Mouse (Mus musculus) intestine, postnatal 0 days (tissue): ENCODE results near the gene Vmn1r183. TPM values are rescaled to one million over a fixed set of nuclear protein-coding genes. Genes with fewer than 3 reads are reported as not detected.
A peak's percentile ranks its signal among the peaks of the same experiment; 100 is the strongest.

Source experiments
- ATAC-seq: fragments of 200-750 bp; cut with Nextera tagmentation; 2 replicates; pipeline ENCODE4 v1.8.0; 2017; ENCODE audit warnings: mild to moderate bottlenecking, moderate TSS enrichment, moderate library complexity
- H3K27ac ChIP-seq: fragments of 300-500 bp; sonication (generic); 2 replicates; pipeline ENCODE4 v1.5.1; 2014; ENCODE audit warnings: mild to moderate bottlenecking, low read depth, low read length, moderate library complexity
- H3K27me3 ChIP-seq: fragments of 300-500 bp; sonication (generic); replicated peaks from 2 replicates; pipeline ENCODE4 v1.6.1; 2014; ENCODE audit warnings: low read length, mixed read lengths; ENCODE audit not compliant: control insufficient read depth, insufficient read depth
- H3K36me3 ChIP-seq: fragments of 300-500 bp; sonication (generic); 2 replicates; pipeline ENCODE4 v1.6.1; 2014; ENCODE audit warnings: mild to moderate bottlenecking, moderate library complexity; ENCODE audit not compliant: control insufficient read depth, insufficient read depth
- H3K4me1 ChIP-seq: fragments of 300-500 bp; sonication (generic); replicated peaks from 2 replicates; pipeline ENCODE4 v1.6.1; 2014; ENCODE audit warnings: antibody characterized with exemption, low read length, mixed read lengths; ENCODE audit not compliant: control insufficient read depth, insufficient read depth
- H3K4me2 ChIP-seq: fragments of 300-500 bp; sonication (generic); replicated peaks from 2 replicates; pipeline ENCODE4 v1.6.1; 2014; ENCODE audit warnings: low read depth, mild to moderate bottlenecking, moderate library complexity
- H3K4me3 ChIP-seq: fragments of 300-500 bp; sonication (generic); 2 replicates; pipeline ENCODE4 v1.5.1; 2014; ENCODE audit warnings: low read depth, low read length
- H3K9ac ChIP-seq: fragments of 300-500 bp; sonication (generic); 2 replicates; pipeline ENCODE4 v1.6.1; 2014; ENCODE audit warnings: mild to moderate bottlenecking, low read depth, low read length
- H3K9me3 ChIP-seq: fragments of 300-500 bp; sonication (generic); 2 replicates; pipeline ENCODE4 v1.6.1; 2016; ENCODE audit warnings: mixed run types; ENCODE audit not compliant: control insufficient read depth
- CTCF ChIP-seq: sonication (generic); IDR thresholded peaks from 2 replicates; pipeline ENCODE4 v1.5.1; 2016; ENCODE audit warnings: low read depth, mild to moderate bottlenecking, control low read depth, antibody characterized with exemption, moderate library complexity
- WGBS: fragments of 180-500 bp; shearing (Covaris S2); extraction: QIAGEN DNeasy Blood & Tissue Kit; methylation state at CpG from one replicate; pipeline ENCODE4 v1.1.7; 2014; 5-methylcytosine and 5-hydroxymethylcytosine counted together
- polyA plus RNA-seq: library from polyadenylated mRNA; unstranded; fragments of >200 nt; fragmentation: Nextera tagmentation; extraction: Ambion mirVana; gene quantifications from 2 replicates; pipeline ENCODE4 v1.2.1, GENCODE M21; 2015

The Vmn1r183 gene
- polyA plus RNA-seq, 1 experiment from 2014 or later = not detected

DNA sequence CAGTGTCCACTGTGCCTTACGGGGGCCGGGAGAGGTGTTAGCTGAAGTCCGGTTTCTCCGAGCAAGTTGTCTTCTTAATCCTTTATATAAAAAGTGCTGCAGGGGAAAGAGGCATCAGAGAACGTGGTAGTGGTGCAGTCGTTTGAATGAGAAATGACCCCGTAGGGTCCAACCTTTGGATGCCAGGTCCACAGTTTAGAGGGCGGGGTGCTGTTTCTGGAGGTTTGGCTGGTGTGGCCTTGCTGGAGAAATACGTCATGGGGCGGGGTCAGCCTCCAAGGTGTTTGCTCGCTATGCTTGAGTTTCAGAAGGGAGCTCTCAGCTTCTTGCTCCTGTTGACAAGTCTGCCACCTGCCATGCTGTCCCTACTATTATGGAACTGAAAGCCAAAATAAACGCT lies 59.9 kb downstream of the Vmn1r183 start:
- H3K4me2 ChIP-seq = peak overlapping the region; percentile 86
- H3K27me3 ChIP-seq = no peaks in the 10 kb centered on the region
- 7% methylated on average over 12 of the region's 12 CpGs for WGBS
- 0 out of 2 replicates have a peak, but pooled peaks cover under 1% of the 10 kb centered on the region for H3K36me3 ChIP-seq
- peak overlapping the region; percentile 58; the same call in 1 of the 2 replicates for H3K9ac ChIP-seq
- H3K4me1 ChIP-seq = no peaks in the 10 kb centered on the region
- peak overlapping the region; percentile 81 for H3K27ac ChIP-seq
- peak overlapping the region; percentile 71 for H3K4me3 ChIP-seq
- TF ChIP-seq CTCF = no peak
- ATAC-seq = peak; percentile 64
- 0 out of 2 replicates have a peak, but pooled peaks cover 2% of the 10 kb centered on the region for H3K9me3 ChIP-seq

Other genes starting within 250 kb of the Vmn1r183 start
- not detected in 2 replicates for gene Vmn1r175, start 242.6 kb upstream of the Vmn1r183 start, polyA plus RNA-seq
- not detected in 2 replicates for gene Vmn1r176, start 215.9 kb upstream of the Vmn1r183 start, polyA plus RNA-seq
- not detected in 2 replicates for gene Vmn1r177, start 186.8 kb upstream of the Vmn1r183 start, polyA plus RNA-seq
- not detected in 2 replicates for gene Vmn1r178, start 161.2 kb upstream of the Vmn1r183 start, polyA plus RNA-seq
- gene Vmn1r179, start 126.3 kb upstream of the Vmn1r183 start, polyA plus RNA-seq = not detected in 2 replicates
- gene Vmn1r180, start 102.6 kb upstream of the Vmn1r183 start, polyA plus RNA-seq = not detected in 2 replicates
- not detected in 2 replicates for gene Vmn1r181, start 78.6 kb upstream of the Vmn1r183 start, polyA plus RNA-seq
- not detected in 2 replicates for gene V1rd19, start 51.6 kb upstream of the Vmn1r183 start, polyA plus RNA-seq
- gene Zfp180, start 28.7 kb downstream of the Vmn1r183 start, polyA plus RNA-seq = 5.2 and 6.5 TPM in 2 replicates
- 2.0 and 2.2 TPM in 2 replicates for gene Zfp112, start 59.1 kb downstream of the Vmn1r183 start, polyA plus RNA-seq
- 7.9 and 8.0 TPM in 2 replicates for gene Zfp235, start 80.9 kb downstream of the Vmn1r183 start, polyA plus RNA-seq
- gene Zfp114, start 121.8 kb downstream of the Vmn1r183 start, polyA plus RNA-seq = 0.37 and 0.72 TPM in 2 replicates
- gene Zfp111, start 158.2 kb downstream of the Vmn1r183 start, polyA plus RNA-seq = 3.0 and 3.1 TPM in 2 replicates
- gene Zfp109, start 184.3 kb downstream of the Vmn1r183 start, polyA plus RNA-seq = 0.65 and 0.73 TPM in 2 replicates
- gene Zfp108, start 201.5 kb downstream of the Vmn1r183 start, polyA plus RNA-seq = 0.86 and 0.98 TPM in 2 replicates
- 2.2 and 3.2 TPM in 2 replicates for gene Zfp93, start 217.2 kb downstream of the Vmn1r183 start, polyA plus RNA-seq
- 4.6 and 5.1 TPM in 2 replicates for gene Zfp61, start 248.0 kb downstream of the Vmn1r183 start, polyA plus RNA-seq